Mouse (Mus musculus) embryonic facial prominence, embryonic 11.5 days (tissue): Measurements from ENCODE around the gene Gabbr2. TPM values are rescaled to one million over a fixed set of nuclear protein-coding genes. Genes with fewer than 3 reads are reported as not detected.
A peak's percentile ranks its signal among the peaks of the same experiment; 100 is the strongest.

Experiments
- ATAC-seq: fragments of 200-750 bp; cut with Nextera tagmentation; replicated peaks from 2 replicates; pipeline ENCODE4 v1.8.0; 2017; ENCODE audit warnings: low read depth; ENCODE audit not compliant: insufficient number of reproducible peaks, low FRiP score, low TSS enrichment
- DNase-seq: peaks from one replicate; pipeline ENCODE4 v3.0.0-alpha.2; 2015; ENCODE audit warnings: low spot score
- H3K27ac ChIP-seq: fragments of 300-500 bp; sonication (generic); replicated peaks from 2 replicates; pipeline ENCODE4 v1.5.1; 2014; ENCODE audit warnings: mild to moderate bottlenecking, low read depth, low read length, control low read depth
- H3K27me3 ChIP-seq: fragments of 300-500 bp; sonication (generic); 2 replicates; pipeline ENCODE4 v1.6.1; 2014; ENCODE audit warnings: mild to moderate bottlenecking, low read length, moderate library complexity, mixed read lengths; ENCODE audit not compliant: control insufficient read depth, insufficient read depth
- H3K36me3 ChIP-seq: fragments of 300-500 bp; sonication (generic); replicated peaks from 2 replicates; pipeline ENCODE4 v1.6.1; 2014; ENCODE audit warnings: low read depth, mild to moderate bottlenecking, low read length, moderate library complexity, mixed read lengths; ENCODE audit not compliant: control insufficient read depth, insufficient read depth
- H3K4me1 ChIP-seq: fragments of 300-500 bp; sonication (generic); 2 replicates; pipeline ENCODE4 v1.6.1; 2014; ENCODE audit warnings: low read length, mixed read lengths; ENCODE audit not compliant: control insufficient read depth, insufficient read depth
- H3K4me2 ChIP-seq: fragments of 300-500 bp; sonication (generic); 2 replicates; pipeline ENCODE4 v1.6.1; 2014; ENCODE audit warnings: low read depth, mild to moderate bottlenecking, control low read depth, low read length, moderate library complexity
- H3K4me3 ChIP-seq: fragments of 300-500 bp; sonication (generic); 2 replicates; pipeline ENCODE4 v1.5.1; 2014; ENCODE audit warnings: low read depth, low read length, control low read depth
- H3K9ac ChIP-seq: fragments of 300-500 bp; sonication (generic); replicated peaks from 2 replicates; pipeline ENCODE4 v1.6.1; 2014; ENCODE audit warnings: mild to moderate bottlenecking, control low read depth, low read length
- H3K9me3 ChIP-seq: fragments of 300-500 bp; sonication (generic); replicated peaks from 2 replicates; pipeline ENCODE4 v1.6.1; 2016; ENCODE audit warnings: mild to moderate bottlenecking, low read length, inconsistent platforms, mixed read lengths; ENCODE audit not compliant: control insufficient read depth
- WGBS: fragments of 180-500 bp; shearing (Covaris S2); extraction: QIAGEN DNeasy Blood & Tissue Kit; methylation state at CpG from one replicate; pipeline ENCODE4 v1.1.7; 2014; 5-methylcytosine and 5-hydroxymethylcytosine counted together
- polyA plus RNA-seq: library from polyadenylated mRNA; unstranded; fragments of >200 nt; fragmentation: Nextera tagmentation; extraction: Ambion mirVana; gene quantifications from 2 replicates; pipeline ENCODE4 v1.2.1, GENCODE M21; 2014

Gene Gabbr2
- polyA plus RNA-seq, 1 experiment from 2014 or later: 0.25 TPM

DNA sequence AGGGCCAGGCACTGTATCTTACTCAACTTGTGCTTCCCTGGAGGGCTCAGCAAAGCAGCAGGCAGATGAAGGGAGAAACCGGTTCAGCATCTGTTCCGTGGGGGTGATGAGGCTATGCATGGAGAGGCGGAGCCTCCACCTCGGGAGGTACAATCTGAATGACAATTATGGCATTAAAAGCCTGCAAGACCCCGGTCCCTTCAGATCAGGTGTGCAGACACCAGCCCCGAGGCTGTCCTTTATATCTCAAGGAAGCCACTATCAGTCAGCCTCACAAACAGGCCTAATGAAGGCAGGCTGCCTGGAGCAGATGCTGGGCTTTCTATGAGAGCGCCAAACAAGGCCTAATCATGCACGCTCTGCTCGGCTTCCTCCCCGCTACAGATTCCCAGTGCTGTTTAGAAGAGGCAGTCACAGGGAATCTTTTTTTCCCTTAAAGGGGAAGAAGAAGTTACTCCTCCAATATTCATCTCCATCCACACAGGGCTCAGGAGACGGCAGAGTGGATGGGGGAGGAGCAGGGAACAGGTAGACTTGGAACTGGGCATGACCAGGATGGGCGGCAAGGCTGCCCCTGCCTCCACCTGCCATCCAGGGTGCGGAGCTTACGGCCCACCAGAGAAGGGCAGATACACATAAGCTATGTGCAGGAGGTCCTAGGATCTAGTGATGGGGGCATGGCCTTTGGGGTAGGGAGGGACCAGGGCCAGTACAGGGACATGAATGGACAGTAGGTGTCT lies 244.5 kb downstream of the Gabbr2 start:
- Histone ChIP-seq H3K4me2 (no peak overlapping the region), H3K4me1 (no peaks in the 10 kb centered on the region), H3K4me3 (no peak overlapping the region), H3K36me3 (no peaks in the 10 kb centered on the region), H3K27ac (no peak overlapping the region), H3K9ac (0 out of 2 replicates have a peak overlapping the region, but pooled peaks have one; percentile 6), H3K9me3 (no peaks in the 10 kb centered on the region), H3K27me3 (no peaks in the 10 kb centered on the region)
- WGBS: 38% methylated on average over 14 of the region's 14 CpGs
- ATAC-seq (no peak), DNase-seq (peak; percentile 40)

- no peaks in the 10 kb centered on the region for H3K4me1 ChIP-seq
- no peak overlapping the region for H3K9ac ChIP-seq
- ATAC-seq: no peak
- no peak for DNase-seq
- H3K4me3 ChIP-seq: no peak overlapping the region
- no peaks in the 10 kb centered on the region for H3K9me3 ChIP-seq
- H3K27ac ChIP-seq: no peak overlapping the region
- no peaks in the 10 kb centered on the region for H3K36me3 ChIP-seq
- H3K27me3 ChIP-seq: no peaks in the 10 kb centered on the region
- WGBS: 88% methylated on average over 8 of the region's 8 CpGs
- no peak overlapping the region for H3K4me2 ChIP-seq
Measured at GRCm38 (mm10) chr4:46745536-46745935, 246.1 kb downstream of the Gabbr2 start.

DNA sequence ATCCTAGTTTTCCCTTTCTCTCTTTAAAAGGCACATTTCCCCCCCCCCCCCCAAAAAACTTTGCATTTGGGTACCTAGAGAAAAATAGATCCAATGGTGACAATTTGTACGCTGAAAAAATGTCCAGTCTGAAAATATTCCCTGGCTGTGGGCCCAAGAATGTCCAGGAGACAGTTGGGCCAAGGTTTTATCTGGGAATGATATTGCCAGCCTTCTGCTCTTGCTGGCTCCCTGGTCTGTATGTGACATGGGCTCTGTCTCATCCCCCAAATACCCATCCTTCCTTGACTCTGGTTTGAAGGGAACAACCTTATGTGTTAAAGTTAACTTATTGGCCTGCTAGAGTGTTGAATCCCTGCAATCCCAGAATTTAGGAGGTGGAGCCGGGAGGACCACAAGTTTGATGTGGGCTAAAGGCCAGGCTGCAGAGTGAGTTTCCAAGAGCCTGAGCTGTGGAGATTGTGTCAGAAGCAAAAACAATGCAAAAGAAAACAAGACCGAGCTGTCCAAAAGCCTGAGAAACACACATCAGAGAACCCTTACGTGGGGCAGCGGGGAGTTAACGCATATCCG lies 247.0 kb downstream of the Gabbr2 start:
- DNase-seq: no peak

DNA sequence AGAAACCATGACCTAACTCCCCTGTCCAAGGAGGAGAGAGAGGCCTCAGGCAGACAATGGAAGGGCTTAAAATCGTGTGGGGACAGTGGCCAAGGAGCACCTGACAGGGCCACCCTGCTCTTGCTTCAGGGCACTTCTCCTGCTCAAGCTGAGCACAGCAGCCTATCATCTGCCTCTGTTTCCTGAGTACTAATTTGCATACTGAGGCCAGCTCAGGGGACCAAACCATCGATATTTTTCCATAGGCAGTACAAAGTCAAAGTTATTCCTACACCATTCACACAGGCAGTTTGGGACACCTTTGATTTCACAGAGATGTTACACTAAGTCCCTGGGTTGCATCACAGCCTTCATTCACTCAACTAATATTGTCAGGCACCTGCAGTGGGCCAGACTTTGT lies 249.1 kb downstream of the Gabbr2 start:
- 15% methylated on average over 2 of the region's 2 CpGs for WGBS

More for the DNA sequence above, 247.0 kb downstream of the Gabbr2 start:
- Histone ChIP-seq H3K9me3 (no peaks in the 10 kb centered on the region), H3K4me3 (no peak overlapping the region), H3K36me3 (no peaks in the 10 kb centered on the region), H3K27me3 (no peaks in the 10 kb centered on the region), H3K4me1 (no peaks in the 10 kb centered on the region), H3K27ac (no peak overlapping the region), H3K9ac (no peak overlapping the region), H3K4me2 (no peak overlapping the region)
- no peak for ATAC-seq
- WGBS: 83% methylated on average over 7 of the region's 7 CpGs

DNA sequence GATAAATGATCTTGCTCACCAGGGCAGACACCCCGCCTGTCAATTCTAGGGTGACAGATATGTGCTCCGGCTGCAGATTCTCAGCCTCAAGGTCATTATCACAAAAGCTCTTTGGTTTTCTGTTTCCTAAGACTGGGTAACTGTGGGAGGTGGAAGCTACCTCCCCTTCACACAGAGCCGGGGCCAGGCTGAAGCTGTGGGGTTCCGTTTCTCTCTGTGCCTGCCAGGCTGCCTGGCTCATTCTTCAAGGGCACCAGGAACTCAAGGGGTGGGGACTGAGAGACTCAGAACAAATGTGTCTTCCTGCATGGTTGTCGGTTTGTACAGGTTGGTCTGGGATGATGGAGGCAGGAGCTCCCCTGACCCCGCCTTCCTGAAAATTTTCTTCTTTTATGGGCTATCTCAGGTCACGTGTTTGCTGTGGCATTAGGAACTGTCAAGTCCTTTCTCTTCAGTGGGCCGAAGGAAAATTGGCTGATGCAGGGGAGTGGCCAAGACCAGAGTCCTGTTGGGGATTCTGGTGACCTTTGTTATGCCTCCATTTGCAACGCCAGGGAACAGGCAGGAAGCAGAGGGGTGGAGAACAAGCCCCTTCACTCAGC lies 254.7 kb downstream of the Gabbr2 start:
- Histone ChIP-seq H3K4me3 (no peak overlapping the region), H3K27ac (no peak overlapping the region), H3K4me2 (no peak overlapping the region), H3K36me3 (no peaks in the 10 kb centered on the region), H3K27me3 (no peaks in the 10 kb centered on the region), H3K9me3 (no peaks in the 10 kb centered on the region), H3K9ac (no peak overlapping the region), H3K4me1 (no peaks in the 10 kb centered on the region)
- no peak for DNase-seq
- WGBS: 42% methylated on average over 9 of the region's 9 CpGs
- ATAC-seq: no peak

More for the DNA sequence above, 249.1 kb downstream of the Gabbr2 start:
- H3K4me2 ChIP-seq: no peak overlapping the region
- H3K9ac ChIP-seq: no peak overlapping the region
- H3K9me3 ChIP-seq: no peaks in the 10 kb centered on the region
- no peak overlapping the region for H3K27ac ChIP-seq
- H3K36me3 ChIP-seq: no peaks in the 10 kb centered on the region
- H3K4me3 ChIP-seq: no peak overlapping the region
- H3K4me1 ChIP-seq: no peaks in the 10 kb centered on the region
- H3K27me3 ChIP-seq: no peaks in the 10 kb centered on the region
- ATAC-seq: no peak
- DNase-seq: no peak

- DNase-seq: peak; percentile 30
- H3K27ac ChIP-seq: no peak overlapping the region
- H3K27me3 ChIP-seq: no peaks in the 10 kb centered on the region
- 58% methylated on average over 5 of the region's 5 CpGs for WGBS
- H3K36me3 ChIP-seq: no peaks in the 10 kb centered on the region
- no peaks in the 10 kb centered on the region; the same call in 1 of the 2 replicates for H3K4me1 ChIP-seq
- H3K9me3 ChIP-seq: no peaks in the 10 kb centered on the region
- H3K4me2 ChIP-seq: no peak overlapping the region
- H3K4me3 ChIP-seq: no peak overlapping the region
- no peak overlapping the region for H3K9ac ChIP-seq
- ATAC-seq: no peak
Measured at GRCm38 (mm10) chr4:46734906-46735305, 256.8 kb downstream of the Gabbr2 start.

GRCm38 (mm10) chr4:46731590-46731989 lies 260.1 kb downstream of the Gabbr2 start:
- H3K27ac ChIP-seq: no peak overlapping the region
- no peaks in the 10 kb centered on the region for H3K27me3 ChIP-seq
- no peaks in the 10 kb centered on the region for H3K36me3 ChIP-seq
- no peaks in the 10 kb centered on the region for H3K9me3 ChIP-seq
- no peak overlapping the region for H3K9ac ChIP-seq
- peak; percentile 35 for DNase-seq
- 21% methylated on average over 8 of the region's 8 CpGs for WGBS
- H3K4me1 ChIP-seq: no peaks in the 10 kb centered on the region; the same call in 1 of the 2 replicates
- peak; percentile 22; the same call in 1 of the 2 replicates for ATAC-seq
- H3K4me3 ChIP-seq: no peak overlapping the region
- H3K4me2 ChIP-seq: no peak overlapping the region
